Mouse (Mus musculus): ENCODE data around the gene Rnf41. TPM values are rescaled to one million over a fixed set of nuclear protein-coding genes. Genes with fewer than 3 reads are reported as not detected.

Gene Rnf41
- polyA plus RNA-seq, 1 experiment from 2014 or later, result 64.5 TPM

DNA sequence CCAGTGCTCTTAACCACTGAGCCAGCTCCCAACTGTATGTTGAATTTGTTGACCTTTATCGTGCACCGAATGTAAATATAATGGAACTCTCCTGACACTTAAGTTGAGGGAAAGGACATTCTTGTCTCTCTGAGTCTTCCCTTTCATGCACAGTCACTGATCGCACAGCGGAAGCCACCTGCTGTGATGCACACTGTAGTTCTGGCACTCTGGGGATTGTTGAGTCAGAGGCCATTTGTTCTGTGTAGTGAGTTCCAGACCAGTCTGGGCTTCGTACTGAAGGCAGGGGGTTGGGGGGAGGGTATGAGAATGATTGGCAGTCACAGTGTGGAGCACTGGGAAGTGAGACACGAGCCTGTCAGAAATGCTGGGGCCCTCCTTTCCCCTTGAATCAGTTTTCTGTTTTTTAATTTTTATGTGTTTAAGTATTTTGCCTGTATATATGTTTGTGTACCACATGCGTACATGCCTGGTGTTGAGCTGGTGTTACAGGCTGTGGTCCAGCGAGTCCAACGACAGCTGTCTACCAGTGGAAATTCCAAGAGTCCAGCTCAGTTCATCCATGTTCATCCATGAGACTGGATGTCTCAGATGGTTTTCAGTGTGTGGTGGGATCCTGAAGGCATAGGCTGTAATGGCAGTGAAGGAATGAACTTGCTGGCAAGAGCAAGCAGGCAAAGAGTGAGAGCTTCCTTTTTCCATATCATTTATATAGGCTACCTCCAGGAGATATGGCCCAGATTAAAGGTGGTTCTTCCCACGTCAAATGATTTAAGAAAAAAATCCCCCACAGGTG is 30.1 kb downstream of the Rnf41 start:
- H3K27me3 ChIP-seq (ENCODE audit: control insufficient read depth, insufficient read depth, low read length), result no peaks in the 10 kb centered on the region
- peaks cover 44% of the 10 kb centered on the region for H3K36me3 ChIP-seq (ENCODE audit: control insufficient read depth, insufficient read depth, low read length)
- no peak overlapping the region for H3K4me2 ChIP-seq (ENCODE audit: low read depth, low read length)
- H3K27ac ChIP-seq (ENCODE audit: low read depth, low read length), result no peak overlapping the region
- no peak overlapping the region for H3K9ac ChIP-seq (replicated peaks; ENCODE audit: low read depth, low read length)
- WGBS, result 87% methylated on average over 10 of the region's 10 CpGs
- ATAC-seq (ENCODE audit: low read depth), result no peak
- no peak overlapping the region for H3K4me3 ChIP-seq (ENCODE audit: low read depth, low read length)
- H3K4me1 ChIP-seq (ENCODE audit: control insufficient read depth, insufficient read depth, low read length), result no peaks in the 10 kb centered on the region
- no peaks in the 10 kb centered on the region for H3K9me3 ChIP-seq (ENCODE audit: control insufficient read depth, low read length)

DNA sequence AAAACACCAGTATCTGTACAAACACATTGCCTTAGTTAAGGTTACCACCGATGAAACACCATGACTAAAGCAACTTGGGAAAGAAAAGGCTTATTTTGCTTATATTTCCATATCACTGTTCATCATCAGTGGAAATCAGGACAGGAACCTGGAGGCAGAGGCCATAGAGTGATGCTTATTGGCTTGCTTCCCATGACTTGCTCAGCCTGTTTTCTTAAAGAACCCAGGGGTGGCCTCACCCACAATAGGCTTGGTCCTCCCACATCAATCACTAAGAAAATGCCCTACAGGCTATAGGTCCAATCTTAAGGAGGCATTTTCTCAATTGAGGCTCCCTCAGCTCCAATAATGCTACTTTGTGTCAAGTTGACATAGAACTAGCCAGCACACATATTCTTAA is 31.3 kb downstream of the Rnf41 start:
- Histone ChIP-seq H3K27ac (ENCODE audit: low read depth, low read length) (no peak overlapping the region), H3K4me3 (ENCODE audit: low read depth, low read length) (no peak overlapping the region), H3K9ac (replicated peaks; ENCODE audit: low read depth, low read length) (no peak overlapping the region), H3K4me2 (ENCODE audit: low read depth, low read length) (no peak overlapping the region), H3K36me3 (ENCODE audit: control insufficient read depth, insufficient read depth, low read length) (peaks cover 34% of the 10 kb centered on the region), H3K9me3 (ENCODE audit: control insufficient read depth, low read length) (no peaks in the 10 kb centered on the region), H3K4me1 (ENCODE audit: control insufficient read depth, insufficient read depth, low read length) (no peaks in the 10 kb centered on the region), H3K27me3 (ENCODE audit: control insufficient read depth, insufficient read depth, low read length) (no peaks in the 10 kb centered on the region)
- no peak for ATAC-seq (ENCODE audit: low read depth)
- WGBS, result 85% methylated on average over 1 of the region's 1 CpGs

DNA sequence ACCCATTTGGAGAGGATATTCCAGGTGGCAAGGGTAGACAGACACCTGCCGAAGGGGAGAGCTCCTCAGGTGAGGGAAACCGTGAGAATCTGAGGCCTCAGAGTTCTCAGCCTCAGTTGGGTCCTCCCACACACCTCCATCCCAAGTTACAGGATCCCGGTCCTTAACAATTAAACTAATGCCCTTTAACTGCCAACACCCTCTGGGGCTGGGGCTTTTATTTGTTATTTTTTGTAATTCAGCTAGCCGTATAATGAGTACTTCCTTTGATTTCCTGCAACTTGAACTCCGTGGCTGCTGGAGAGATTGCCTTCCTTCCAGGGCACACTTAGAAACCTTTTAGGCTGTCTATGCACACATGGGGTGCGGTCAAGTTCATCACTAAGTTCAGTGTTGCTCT is 32.9 kb downstream of the Rnf41 start:
- WGBS, result 79% methylated on average over 6 of the region's 6 CpGs
- peaks cover 20% of the 10 kb centered on the region for H3K36me3 ChIP-seq (ENCODE audit: control insufficient read depth, insufficient read depth, low read length)
- no peaks in the 10 kb centered on the region for H3K9me3 ChIP-seq (ENCODE audit: control insufficient read depth, low read length)
- H3K4me3 ChIP-seq (ENCODE audit: low read depth, low read length), result no peak overlapping the region
- H3K4me1 ChIP-seq (ENCODE audit: control insufficient read depth, insufficient read depth, low read length), result no peaks in the 10 kb centered on the region
- H3K27me3 ChIP-seq (ENCODE audit: control insufficient read depth, insufficient read depth, low read length), result no peaks in the 10 kb centered on the region
- H3K9ac ChIP-seq (replicated peaks; ENCODE audit: low read depth, low read length), result no peak overlapping the region
- H3K27ac ChIP-seq (ENCODE audit: low read depth, low read length), result no peak overlapping the region
- no peak overlapping the region for H3K4me2 ChIP-seq (ENCODE audit: low read depth, low read length)
- no peak for ATAC-seq (ENCODE audit: low read depth)

GRCm38 (mm10) chr10:128445407-128445806 is 34.0 kb downstream of the Rnf41 start:
- Histone ChIP-seq H3K4me3 (ENCODE audit: low read depth, low read length) (no peak overlapping the region), H3K4me1 (ENCODE audit: control insufficient read depth, insufficient read depth, low read length) (no peaks in the 10 kb centered on the region), H3K9me3 (ENCODE audit: control insufficient read depth, low read length) (no peaks in the 10 kb centered on the region), H3K36me3 (ENCODE audit: control insufficient read depth, insufficient read depth, low read length) (peaks cover 10% of the 10 kb centered on the region; the same call in 1 of the 2 replicates), H3K27me3 (ENCODE audit: control insufficient read depth, insufficient read depth, low read length) (no peaks in the 10 kb centered on the region), H3K9ac (replicated peaks; ENCODE audit: low read depth, low read length) (no peak overlapping the region), H3K27ac (ENCODE audit: low read depth, low read length) (no peak overlapping the region), H3K4me2 (ENCODE audit: low read depth, low read length) (no peak overlapping the region)
- WGBS, result 79% methylated on average over 4 of the region's 4 CpGs
- no peak for ATAC-seq (ENCODE audit: low read depth)

DNA sequence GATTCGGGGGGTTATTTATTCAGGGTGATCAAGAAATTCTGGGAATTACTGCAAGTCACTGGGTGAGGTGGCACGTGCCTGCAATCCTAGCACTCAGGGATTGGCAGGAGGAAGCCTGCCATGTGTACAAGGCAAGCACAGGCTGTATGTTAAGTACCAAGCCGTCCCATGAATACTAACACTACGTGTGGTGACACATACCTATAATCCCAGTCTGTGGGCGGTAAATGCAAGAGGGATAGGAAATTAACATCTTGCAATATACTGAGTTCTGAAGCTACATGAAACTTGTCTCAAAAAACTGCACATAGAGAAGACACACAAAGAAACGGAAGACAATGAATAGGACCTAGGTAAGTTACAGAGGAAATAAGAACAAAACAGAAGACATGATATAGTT is 39.6 kb downstream of the Rnf41 start:
- ATAC-seq (ENCODE audit: low read depth), result no peak
- H3K27me3 ChIP-seq (ENCODE audit: control insufficient read depth, insufficient read depth, low read length), result no peaks in the 10 kb centered on the region
- WGBS, result 88% methylated on average over 6 of the region's 6 CpGs

GRCm38 (mm10) chr10:128454471-128454870 is 43.0 kb downstream of the Rnf41 start:
- no peaks in the 10 kb centered on the region for H3K36me3 ChIP-seq (ENCODE audit: control insufficient read depth, insufficient read depth, low read length)

More for the DNA sequence above, 39.6 kb downstream of the Rnf41 start:
- no peaks in the 10 kb centered on the region for H3K9me3 ChIP-seq (ENCODE audit: control insufficient read depth, low read length)
- H3K27ac ChIP-seq (ENCODE audit: low read depth, low read length), result no peak overlapping the region
- H3K4me2 ChIP-seq (ENCODE audit: low read depth, low read length), result no peak overlapping the region
- H3K4me3 ChIP-seq (ENCODE audit: low read depth, low read length), result no peak overlapping the region
- no peaks in the 10 kb centered on the region for H3K36me3 ChIP-seq (ENCODE audit: control insufficient read depth, insufficient read depth, low read length)
- H3K4me1 ChIP-seq (ENCODE audit: control insufficient read depth, insufficient read depth, low read length), result no peaks in the 10 kb centered on the region
- H3K9ac ChIP-seq (replicated peaks; ENCODE audit: low read depth, low read length), result no peak overlapping the region

DNA sequence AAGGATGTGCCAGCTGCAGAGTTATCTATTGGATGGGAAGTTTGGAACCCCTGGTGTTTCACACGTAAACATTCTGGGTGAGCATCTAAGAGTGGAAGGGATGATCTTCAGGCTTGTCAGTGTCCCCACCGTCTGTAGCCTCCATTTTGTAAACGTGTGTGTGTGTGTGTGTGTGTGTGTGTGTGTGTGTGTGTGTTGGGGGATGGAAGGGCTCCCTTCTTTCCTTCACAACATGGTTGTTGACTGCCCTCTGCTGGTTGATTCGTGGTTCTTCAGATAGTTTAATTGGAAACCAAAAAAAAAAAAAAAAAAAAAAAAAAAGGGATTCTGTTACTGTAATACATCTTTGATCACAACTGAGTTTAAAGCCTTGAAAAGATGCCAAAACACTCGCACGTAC is 43.8 kb downstream of the Rnf41 start:
- WGBS, result 2% methylated on average over 6 of the region's 6 CpGs
- no peaks in the 10 kb centered on the region for H3K9me3 ChIP-seq (ENCODE audit: control insufficient read depth, low read length)
- no peak overlapping the region for H3K4me2 ChIP-seq (ENCODE audit: low read depth, low read length)
- H3K27ac ChIP-seq (ENCODE audit: low read depth, low read length), result no peak overlapping the region
- H3K9ac ChIP-seq (replicated peaks; ENCODE audit: low read depth, low read length), result no peak overlapping the region
- no peaks in the 10 kb centered on the region; the same call in 1 of the 2 replicates for H3K4me1 ChIP-seq (ENCODE audit: control insufficient read depth, insufficient read depth, low read length)
- H3K36me3 ChIP-seq (ENCODE audit: control insufficient read depth, insufficient read depth, low read length), result no peaks in the 10 kb centered on the region
- no peaks in the 10 kb centered on the region for H3K27me3 ChIP-seq (ENCODE audit: control insufficient read depth, insufficient read depth, low read length)
- H3K4me3 ChIP-seq (ENCODE audit: low read depth, low read length), result no peak overlapping the region
- no peak for ATAC-seq (ENCODE audit: low read depth)

More at GRCm38 (mm10) chr10:128454471-128454870, 43.0 kb downstream of the Rnf41 start:
- Histone ChIP-seq H3K9me3 (ENCODE audit: control insufficient read depth, low read length) (no peaks in the 10 kb centered on the region), H3K4me3 (ENCODE audit: low read depth, low read length) (no peak overlapping the region), H3K4me2 (ENCODE audit: low read depth, low read length) (no peak overlapping the region), H3K9ac (replicated peaks; ENCODE audit: low read depth, low read length) (no peak overlapping the region), H3K27ac (ENCODE audit: low read depth, low read length) (no peak overlapping the region), H3K27me3 (ENCODE audit: control insufficient read depth, insufficient read depth, low read length) (no peaks in the 10 kb centered on the region), H3K4me1 (ENCODE audit: control insufficient read depth, insufficient read depth, low read length) (no peaks in the 10 kb centered on the region)
- no peak for ATAC-seq (ENCODE audit: low read depth)
- 79% methylated on average over 3 of the region's 3 CpGs for WGBS

GRCm38 (mm10) chr10:128457676-128458075 is 46.2 kb downstream of the Rnf41 start:
- Histone ChIP-seq H3K4me3 (ENCODE audit: low read depth, low read length) (no peak overlapping the region; the same call in 1 of the 2 replicates), H3K4me1 (ENCODE audit: control insufficient read depth, insufficient read depth, low read length) (peaks cover 8% of the 10 kb centered on the region), H3K9me3 (ENCODE audit: control insufficient read depth, low read length) (no peaks in the 10 kb centered on the region), H3K9ac (replicated peaks; ENCODE audit: low read depth, low read length) (no peak overlapping the region), H3K36me3 (ENCODE audit: control insufficient read depth, insufficient read depth, low read length) (peaks cover 8% of the 10 kb centered on the region; the same call in 1 of the 2 replicates), H3K4me2 (ENCODE audit: low read depth, low read length) (no peak overlapping the region), H3K27ac (ENCODE audit: low read depth, low read length) (no peak overlapping the region), H3K27me3 (ENCODE audit: control insufficient read depth, insufficient read depth, low read length) (no peaks in the 10 kb centered on the region)
- no peak for ATAC-seq (ENCODE audit: low read depth)
- WGBS, result 90% methylated on average over 6 of the region's 6 CpGs

- WGBS, result 0% methylated on average over 29 of the region's 29 CpGs
- H3K9ac ChIP-seq (replicated peaks; ENCODE audit: low read depth, low read length), result peak overlapping the region; percentile 96
Observed at GRCm38 (mm10) chr10:128458348-128458718, 46.9 kb downstream of the Rnf41 start.

More at GRCm38 (mm10) chr10:128458348-128458718, 46.9 kb downstream of the Rnf41 start:
- no peaks in the 10 kb centered on the region for H3K9me3 ChIP-seq (ENCODE audit: control insufficient read depth, low read length)
- H3K27ac ChIP-seq (ENCODE audit: low read depth, low read length), result peak overlapping the region; percentile 96
- peak; percentile 74 for ATAC-seq (ENCODE audit: low read depth)
- peaks cover 8% of the 10 kb centered on the region for H3K4me1 ChIP-seq (ENCODE audit: control insufficient read depth, insufficient read depth, low read length)
- peak overlapping the region; percentile 56 for H3K4me3 ChIP-seq (ENCODE audit: low read depth, low read length)
- peak overlapping the region; percentile 59 for H3K4me2 ChIP-seq (ENCODE audit: low read depth, low read length)
- H3K27me3 ChIP-seq (ENCODE audit: control insufficient read depth, insufficient read depth, low read length), result no peaks in the 10 kb centered on the region
- peaks cover 14% of the 10 kb centered on the region; the same call in 1 of the 2 replicates for H3K36me3 ChIP-seq (ENCODE audit: control insufficient read depth, insufficient read depth, low read length)

Measured in neural tube, embryonic 14.5 days (tissue).